ENCODE assay signal across 11 mouse cellular contexts in the genomic region with DNA sequence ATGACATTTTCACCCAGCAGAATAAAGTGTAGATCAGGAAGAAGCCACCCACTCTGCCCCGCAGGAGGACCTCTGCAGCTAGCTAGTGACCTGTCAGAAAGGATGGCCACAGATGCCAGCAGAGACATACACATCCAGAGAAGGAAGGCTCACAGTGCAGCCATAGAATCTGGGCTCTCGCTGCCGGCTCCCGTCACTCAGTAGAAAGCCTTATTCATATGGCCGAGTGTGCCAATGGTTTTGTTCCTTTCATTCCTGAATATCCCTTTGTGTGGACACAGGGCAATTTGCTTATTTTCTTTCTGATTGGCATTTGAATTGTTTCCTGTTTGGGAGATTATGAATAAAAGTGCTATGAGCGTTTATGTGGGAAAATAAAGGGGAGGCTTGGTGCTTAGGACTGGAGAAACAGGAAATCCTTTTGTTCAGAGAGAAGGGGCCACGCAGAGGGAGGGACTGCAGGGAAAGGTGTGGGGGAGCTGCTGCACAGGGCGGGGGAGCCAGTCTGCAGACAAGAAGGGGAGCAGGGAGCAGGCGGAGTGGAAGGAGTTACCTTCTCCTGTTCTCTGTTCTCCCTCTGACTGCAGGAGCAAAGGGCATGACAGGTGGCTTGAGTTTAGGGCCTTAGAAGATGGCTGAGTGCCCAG. TPM values are rescaled to one million over a fixed set of nuclear protein-coding genes. Genes with fewer than 3 reads are reported as not detected.
DNase-seq lines count a peak whose midpoint lies in the region; ATAC-seq and TF ChIP-seq lines count a peak whose summit lies in the region.
"Had no signal": no experiment of that assay in that cellular context is flagged by ENCODE, and none has a peak within 500 bp of the region (broad histone marks: within the 10 kb centered on the region; RNA-seq: fewer than 3 reads in every experiment).

No protein-coding gene starts in this region.

- H3K4me2 ChIP-seq in kidney, embryonic 14.5 days (replicated peaks; ENCODE audit: low read depth, low read length) = no peak overlapping the region
- H3K4me2 ChIP-seq in embryonic facial prominence, embryonic 15.5 days (replicated peaks) = no peak overlapping the region
- no peak overlapping the region for H3K4me2 ChIP-seq in midbrain, embryonic 11.5 days
- H3K4me2 ChIP-seq: neural tube, embryonic 12.5 days had no signal

- DNase-seq in kidney, adult 2 months = no peak
- DNase-seq in midbrain, embryonic 11.5 days (ENCODE audit: low spot score, missing footprints) = no peak
- DNase-seq in thymus, postnatal 36 days = no peak
- no peak for DNase-seq in urinary bladder, adult 2 months (ENCODE audit: low spot score)
- DNase-seq in adrenal gland, postnatal 14 days = no peak
- DNase-seq: lung, postnatal 36 days had no signal

- H3K36me3 ChIP-seq in kidney, embryonic 14.5 days (ENCODE audit: control insufficient read depth, insufficient read depth, low read length) = peaks cover 22% of the 10 kb centered on the region
- no peaks in the 10 kb centered on the region for H3K36me3 ChIP-seq in kidney, adult 2 months (ENCODE audit: control insufficient read depth, insufficient read depth, low read length)
- peaks cover 48% of the 10 kb centered on the region for H3K36me3 ChIP-seq in embryonic facial prominence, embryonic 15.5 days
- no peaks in the 10 kb centered on the region; the same call in 1 of the 2 replicates for H3K36me3 ChIP-seq in midbrain, embryonic 11.5 days (ENCODE audit: control insufficient read depth, insufficient read depth, low read length)

- TF ChIP-seq CTCF in kidney, adult 2 months (conservative IDR thresholded peaks at IDR 0.05; ENCODE audit: insufficient read depth, insufficient read length, low read depth, low read length) = no peak
- TF ChIP-seq CTCF in cortical plate, adult 2 months (IDR thresholded peaks at IDR 0.05; ENCODE audit: extremely low read depth, insufficient read depth, low read length) = no peak

- ATAC-seq in kidney, embryonic 14.5 days (ENCODE audit: low FRiP score, low TSS enrichment) = no peak
- no peak for ATAC-seq in embryonic facial prominence, embryonic 15.5 days (ENCODE audit: insufficient number of reproducible peaks, low FRiP score, low TSS enrichment, low read depth)
- no peak for ATAC-seq in midbrain, embryonic 11.5 days (ENCODE audit: low FRiP score)

- no peak overlapping the region for H3K4me3 ChIP-seq in kidney, embryonic 14.5 days (ENCODE audit: low read length)
- H3K4me3 ChIP-seq in kidney, adult 2 months (ENCODE audit: insufficient read depth, low read depth, low read length) = no peak overlapping the region
- no peak overlapping the region for H3K4me3 ChIP-seq in cortical plate, adult 2 months (ENCODE audit: insufficient read depth, low read length)
- H3K4me3 ChIP-seq in embryonic facial prominence, embryonic 15.5 days (replicated peaks) = no peak overlapping the region
- H3K4me3 ChIP-seq in midbrain, embryonic 11.5 days (ENCODE audit: low read depth, low read length) = no peak overlapping the region
- H3K4me3 ChIP-seq: erythroblast, embryonic 14.5 days; neural tube, embryonic 12.5 days had no signal

- H3K27ac ChIP-seq in kidney, embryonic 14.5 days (ENCODE audit: low read depth, low read length) = peak overlapping the region; percentile 60; the same call in 1 of the 2 replicates
- no peak overlapping the region for H3K27ac ChIP-seq in kidney, adult 2 months (ENCODE audit: insufficient read depth, low read depth, low read length)
- H3K27ac ChIP-seq in cortical plate, adult 2 months (ENCODE audit: insufficient read depth, low read length) = peak overlapping the region; percentile 28; the same call in 1 of the 2 replicates
- H3K27ac ChIP-seq in embryonic facial prominence, embryonic 15.5 days (replicated peaks) = 0 out of 2 replicates have a peak overlapping the region, but pooled peaks have one; percentile 11
- peak overlapping the region; percentile 47 for H3K27ac ChIP-seq in midbrain, embryonic 11.5 days (ENCODE audit: low read depth, low read length)
- H3K27ac ChIP-seq: neural tube, embryonic 12.5 days had no signal

- no peaks in the 10 kb centered on the region for H3K27me3 ChIP-seq in kidney, embryonic 14.5 days (ENCODE audit: control insufficient read depth, insufficient read depth, low read length)
- H3K27me3 ChIP-seq in kidney, adult 2 months (replicated peaks; ENCODE audit: control insufficient read depth, insufficient read depth, low read length) = no peaks in the 10 kb centered on the region
- no peaks in the 10 kb centered on the region for H3K27me3 ChIP-seq in embryonic facial prominence, embryonic 15.5 days
- no peaks in the 10 kb centered on the region for H3K27me3 ChIP-seq in midbrain, embryonic 11.5 days (ENCODE audit: control insufficient read depth, insufficient read depth, low read length)
- H3K27me3 ChIP-seq: neural tube, embryonic 12.5 days had no signal

- TF ChIP-seq POLR2A in kidney, adult 2 months (IDR thresholded peaks at IDR 0.05; ENCODE audit: low read depth, low read length) = no peak
- no peak for TF ChIP-seq POLR2A in cortical plate, adult 2 months (IDR thresholded peaks at IDR 0.05; ENCODE audit: extremely low read depth, insufficient read depth, low read length)

- 55% methylated on average over 9 of the region's 9 CpGs for WGBS in kidney, embryonic 14.5 days
- WGBS in kidney, adult 2 months = 54% methylated on average over 9 of the region's 9 CpGs
- WGBS in embryonic facial prominence, embryonic 15.5 days = 47% methylated on average over 9 of the region's 9 CpGs
- WGBS in midbrain, embryonic 11.5 days = 46% methylated on average over 9 of the region's 9 CpGs

- no peaks in the 10 kb centered on the region; the same call in 1 of the 2 replicates for H3K4me1 ChIP-seq in kidney, embryonic 14.5 days (ENCODE audit: control insufficient read depth, insufficient read depth, low read length)
- H3K4me1 ChIP-seq in kidney, adult 2 months (ENCODE audit: control insufficient read depth, insufficient read depth, low read length) = no peaks in the 10 kb centered on the region
- no peaks in the 10 kb centered on the region for H3K4me1 ChIP-seq in cortical plate, adult 2 months (ENCODE audit: control insufficient read depth, insufficient read depth, low read length)
- no peaks in the 10 kb centered on the region for H3K4me1 ChIP-seq in embryonic facial prominence, embryonic 15.5 days
- H3K4me1 ChIP-seq in midbrain, embryonic 11.5 days (ENCODE audit: control insufficient read depth, insufficient read depth, low read length) = peaks cover 4% of the 10 kb centered on the region
- H3K4me1 ChIP-seq: neural tube, embryonic 12.5 days had no signal

- no peaks in the 10 kb centered on the region for H3K9me3 ChIP-seq in kidney, embryonic 14.5 days (ENCODE audit: control insufficient read depth, low read length)
- no peaks in the 10 kb centered on the region for H3K9me3 ChIP-seq in embryonic facial prominence, embryonic 15.5 days (replicated peaks)
- no peaks in the 10 kb centered on the region for H3K9me3 ChIP-seq in midbrain, embryonic 11.5 days (ENCODE audit: control insufficient read depth, low read length)
- H3K9me3 ChIP-seq: neural tube, embryonic 12.5 days had no signal

- 0 out of 2 replicates have a peak overlapping the region, but pooled peaks have one; percentile 13 for H3K9ac ChIP-seq in kidney, embryonic 14.5 days (ENCODE audit: low read depth, low read length)
- no peak overlapping the region for H3K9ac ChIP-seq in embryonic facial prominence, embryonic 15.5 days
- H3K9ac ChIP-seq in midbrain, embryonic 11.5 days (ENCODE audit: low read length) = 0 out of 2 replicates have a peak overlapping the region, but pooled peaks have one; percentile 21
- H3K9ac ChIP-seq: neural tube, embryonic 12.5 days had no signal

RNA-seq across cellular contexts. Expression of gene Osbpl7, which starts 13.0 kb away (rescaled TPM):
- polyA plus RNA-seq in kidney, embryonic 14.5 days (2014; fragmentation: Nextera tagmentation; extraction: Ambion mirVana) = 5.1 and 5.8 TPM in 2 replicates
- polyA plus RNA-seq in kidney, adult 2 months (2012; rRNA removed) = 9.0 and 9.1 TPM in 2 replicates
- 14.0 and 14.1 TPM in 2 replicates for polyA plus RNA-seq in cortical plate, adult 2 months (2012; rRNA removed)
- polyA plus RNA-seq in embryonic facial prominence, embryonic 15.5 days (2015; fragmentation: Nextera tagmentation; extraction: Ambion mirVana) = 10.4 and 10.8 TPM in 2 replicates
- 4.2 and 4.8 TPM in 2 replicates for polyA plus RNA-seq in midbrain, embryonic 11.5 days (2014; fragmentation: Nextera tagmentation; extraction: Ambion mirVana)
- 10.8 and 11.7 TPM in 2 replicates for polyA plus RNA-seq in urinary bladder, adult 2 months (2012; rRNA removed)
- total RNA-seq in adrenal gland, postnatal 14 days (2021) = 8.0 and 10.1 TPM in 2 replicates

RNA-seq across cellular contexts. Expression of gene Mrpl10, which starts 22.0 kb away (rescaled TPM):
- polyA plus RNA-seq in kidney, embryonic 14.5 days (2014; fragmentation: Nextera tagmentation; extraction: Ambion mirVana) = 89.4 and 99.6 TPM in 2 replicates
- polyA plus RNA-seq in kidney, adult 2 months (2012; rRNA removed) = 137 and 138 TPM in 2 replicates
- polyA plus RNA-seq in cortical plate, adult 2 months (2012; rRNA removed) = 67.7 and 68.6 TPM in 2 replicates
- 77.9 and 80.4 TPM in 2 replicates for polyA plus RNA-seq in embryonic facial prominence, embryonic 15.5 days (2015; fragmentation: Nextera tagmentation; extraction: Ambion mirVana)
- 71.0 and 72.2 TPM in 2 replicates for polyA plus RNA-seq in midbrain, embryonic 11.5 days (2014; fragmentation: Nextera tagmentation; extraction: Ambion mirVana)
- 60.0 and 63.9 TPM in 2 replicates for polyA plus RNA-seq in urinary bladder, adult 2 months (2012; rRNA removed)
- total RNA-seq in adrenal gland, postnatal 14 days (2021) = 124 and 130 TPM in 2 replicates

RNA-seq across cellular contexts. Expression of gene Lrrc46, which starts 22.2 kb away (rescaled TPM):
- polyA plus RNA-seq in kidney, embryonic 14.5 days (2014; fragmentation: Nextera tagmentation; extraction: Ambion mirVana) = 1.6 and 1.7 TPM in 2 replicates
- polyA plus RNA-seq in kidney, adult 2 months (2012; rRNA removed) = 1.9 and 2.5 TPM in 2 replicates
- polyA plus RNA-seq in cortical plate, adult 2 months (2012; rRNA removed) = 0.91 and 1.1 TPM in 2 replicates
- polyA plus RNA-seq in embryonic facial prominence, embryonic 15.5 days (2015; fragmentation: Nextera tagmentation; extraction: Ambion mirVana) = 9.5 and 21.4 TPM in 2 replicates
- 2.7 TPM in 2 replicates for polyA plus RNA-seq in midbrain, embryonic 11.5 days (2014; fragmentation: Nextera tagmentation; extraction: Ambion mirVana)
- polyA plus RNA-seq in urinary bladder, adult 2 months (2012; rRNA removed) = 0.21 and 0.52 TPM in 2 replicates
- 0.93 and 0.94 TPM in 2 replicates for total RNA-seq in adrenal gland, postnatal 14 days (2021)
- polyA plus RNA-seq: erythroblast, embryonic 14.5 days had no signal

RNA-seq across cellular contexts. Expression of gene Scrn2, which starts 33.7 kb away (rescaled TPM):
- 24.4 and 29.9 TPM in 2 replicates for polyA plus RNA-seq in kidney, embryonic 14.5 days (2014; fragmentation: Nextera tagmentation; extraction: Ambion mirVana)
- 104 and 112 TPM in 2 replicates for polyA plus RNA-seq in kidney, adult 2 months (2012; rRNA removed)
- polyA plus RNA-seq in cortical plate, adult 2 months (2012; rRNA removed) = 4.4 and 6.3 TPM in 2 replicates
- polyA plus RNA-seq in embryonic facial prominence, embryonic 15.5 days (2015; fragmentation: Nextera tagmentation; extraction: Ambion mirVana) = 22.5 and 23.9 TPM in 2 replicates
- 21.3 and 22.1 TPM in 2 replicates for polyA plus RNA-seq in midbrain, embryonic 11.5 days (2014; fragmentation: Nextera tagmentation; extraction: Ambion mirVana)
- polyA plus RNA-seq in urinary bladder, adult 2 months (2012; rRNA removed) = 10.3 and 12.5 TPM in 2 replicates
- 15.9 and 18.3 TPM in 2 replicates for total RNA-seq in adrenal gland, postnatal 14 days (2021)

RNA-seq across cellular contexts. Expression of gene Sp6, which starts 50.2 kb away (rescaled TPM):
- polyA plus RNA-seq in kidney, embryonic 14.5 days (2014; fragmentation: Nextera tagmentation; extraction: Ambion mirVana) = 0.57 and 0.60 TPM in 2 replicates
- polyA plus RNA-seq in kidney, adult 2 months (2012; rRNA removed) = 0.91 and 0.95 TPM in 2 replicates
- polyA plus RNA-seq in cortical plate, adult 2 months (2012; rRNA removed) = 0.69 and 0.85 TPM in 2 replicates
- 18.5 and 26.7 TPM in 2 replicates for polyA plus RNA-seq in embryonic facial prominence, embryonic 15.5 days (2015; fragmentation: Nextera tagmentation; extraction: Ambion mirVana)
- not detected in 2 replicates for polyA plus RNA-seq in midbrain, embryonic 11.5 days (2014; fragmentation: Nextera tagmentation; extraction: Ambion mirVana)
- polyA plus RNA-seq in urinary bladder, adult 2 months (2012; rRNA removed) = 6.7 and 7.6 TPM in 2 replicates
- 0.22 and 0.30 TPM in 2 replicates for total RNA-seq in adrenal gland, postnatal 14 days (2021)
- polyA plus RNA-seq: erythroblast, embryonic 14.5 days had no signal
